Mouse (Mus musculus): ENCODE data around the gene Adat2. TPM values are rescaled to one million over a fixed set of nuclear protein-coding genes. Genes with fewer than 3 reads are reported as not detected.

The Adat2 gene
- polyA plus RNA-seq, 1 experiment: 9.4 TPM

DNA sequence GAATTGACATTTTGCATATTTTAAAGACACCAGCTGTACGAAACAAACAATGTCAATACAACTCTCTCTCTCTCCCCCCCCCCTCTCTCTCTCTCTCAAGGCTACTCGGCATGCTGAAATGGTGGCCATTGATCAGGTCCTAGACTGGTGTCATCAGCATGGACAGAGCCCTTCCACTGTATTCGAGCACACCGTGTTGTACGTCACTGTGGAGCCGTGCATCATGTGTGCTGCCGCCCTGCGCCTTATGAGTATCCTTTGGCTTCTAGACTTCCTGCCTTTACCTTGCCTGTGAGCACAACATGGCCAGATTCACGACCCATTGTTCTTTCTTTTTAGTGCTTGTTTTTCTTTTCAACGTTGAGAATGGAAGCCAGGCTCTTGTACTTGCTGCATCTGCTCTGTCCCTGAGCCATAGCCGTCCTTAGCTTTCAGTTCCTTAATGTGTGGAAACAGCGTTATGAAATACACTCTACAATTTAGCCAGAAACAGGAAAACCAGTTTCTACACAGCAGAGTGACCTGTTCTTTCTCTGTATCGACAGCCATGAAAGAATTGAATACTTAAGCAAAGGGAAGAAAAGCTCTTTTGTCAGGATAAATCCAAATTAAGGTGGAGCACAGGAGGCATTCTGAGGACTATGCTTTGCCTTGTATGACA lies 7.5 kb downstream of the Adat2 start:
- H3K27me3 ChIP-seq (ENCODE audit: control insufficient read depth, insufficient read depth, insufficient read length): no peaks in the 10 kb centered on the region
- TF ChIP-seq POLR2AphosphoS2 (IDR thresholded peaks at IDR 0.05; ENCODE audit: insufficient read length, low read depth) (no peak), SRF (IDR thresholded peaks at IDR 0.05; ENCODE audit: control insufficient read depth, insufficient read length, low read depth) (no peak), CEBPB (IDR thresholded peaks at IDR 0.05; ENCODE audit: insufficient read depth, poor library complexity, severe bottlenecking) (no peak), POLR2A (IDR thresholded peaks at IDR 0.05; ENCODE audit: insufficient read length, low read depth) (no peak), MYOG (IDR thresholded peaks at IDR 0.05; ENCODE audit: control insufficient read depth in 1 of 3, insufficient read depth in 1 of 3, insufficient read length in 2 of 3, low read depth in 2 of 3) (no peak), TCF3 (IDR thresholded peaks at IDR 0.05; ENCODE audit: insufficient read length, low read depth) (no peak)
- H3ac ChIP-seq (ENCODE audit: control insufficient read depth, insufficient read length): no peak overlapping the region
- no peak overlapping the region for H3K4me3 ChIP-seq
- H3K79me2 ChIP-seq (ENCODE audit: control insufficient read depth, insufficient read depth): no peaks in the 10 kb centered on the region
- peaks cover 18% of the 10 kb centered on the region for H3K36me3 ChIP-seq (ENCODE audit: control insufficient read depth, insufficient read depth)
- H3K4me2 ChIP-seq (ENCODE audit: low read depth): no peak overlapping the region

DNA sequence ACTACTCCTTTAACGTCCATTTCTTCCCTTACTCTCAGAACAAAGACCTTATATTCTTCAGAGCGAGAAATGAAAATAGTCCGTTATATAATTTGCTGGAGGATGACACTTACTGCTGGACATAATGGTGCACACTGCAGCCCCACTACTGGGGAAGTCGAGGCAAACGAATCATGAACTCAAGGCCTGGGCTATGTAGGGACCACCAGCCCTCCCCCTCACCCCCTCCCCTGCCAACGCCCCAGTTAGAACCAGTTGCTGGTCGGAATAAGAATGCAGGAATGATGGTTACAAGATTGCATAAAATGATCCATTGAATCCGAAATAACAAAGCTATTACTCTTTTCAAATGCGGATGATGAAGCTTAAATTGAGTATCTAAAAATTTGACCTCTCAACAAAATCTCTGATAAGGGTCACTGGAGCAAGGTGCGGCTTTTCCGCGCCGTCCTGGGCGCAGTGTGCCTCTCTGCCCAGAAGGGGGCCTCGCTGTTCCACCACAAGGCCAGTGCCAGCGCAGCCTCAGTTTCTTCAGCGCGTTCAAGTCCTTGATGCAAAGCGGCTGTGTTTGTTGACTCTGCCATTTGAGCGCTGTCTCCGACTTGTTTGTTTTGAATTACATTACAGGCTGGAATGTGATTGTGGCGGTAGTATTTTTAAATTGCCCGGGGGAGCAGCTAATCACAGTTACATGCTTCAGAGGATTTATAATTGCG lies 11.8 kb downstream of the Adat2 start:
- Histone ChIP-seq H3K4me3 (no peak overlapping the region), H3ac (ENCODE audit: control insufficient read depth, insufficient read length) (no peak overlapping the region), H3K27me3 (ENCODE audit: control insufficient read depth, insufficient read depth, insufficient read length) (no peaks in the 10 kb centered on the region), H3K4me2 (ENCODE audit: low read depth) (peak overlapping the region; percentile 53), H3K36me3 (ENCODE audit: control insufficient read depth, insufficient read depth) (peaks cover 18% of the 10 kb centered on the region), H3K79me2 (ENCODE audit: control insufficient read depth, insufficient read depth) (no peaks in the 10 kb centered on the region)
- peak; percentile 27 for TF ChIP-seq POLR2A (IDR thresholded peaks at IDR 0.05; ENCODE audit: insufficient read length, low read depth)
- peak; percentile 41 for TF ChIP-seq POLR2AphosphoS2 (IDR thresholded peaks at IDR 0.05; ENCODE audit: insufficient read length, low read depth)
- TF ChIP-seq TCF3 (IDR thresholded peaks at IDR 0.05; ENCODE audit: insufficient read length, low read depth): no peak

DNA sequence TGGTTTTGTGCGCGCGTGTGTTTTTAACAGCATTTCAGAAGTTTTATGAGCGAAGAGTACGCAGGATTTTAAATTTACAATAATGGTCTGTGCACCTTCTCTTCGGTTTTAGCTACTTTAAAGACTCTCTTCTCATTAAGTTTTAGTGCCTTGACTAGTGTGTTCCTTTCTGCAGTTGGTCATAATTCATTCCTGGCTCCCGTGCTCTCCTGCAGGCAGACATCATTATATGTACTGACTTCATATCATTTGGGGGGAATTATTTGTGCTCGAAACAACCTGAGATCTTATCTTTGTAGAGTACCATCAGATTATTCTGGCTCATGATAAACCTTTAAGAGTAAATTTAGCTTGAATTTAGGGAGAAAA lies 12.4 kb downstream of the Adat2 start:
- Histone ChIP-seq H3ac (ENCODE audit: control insufficient read depth, insufficient read length) (no peak overlapping the region), H3K79me2 (ENCODE audit: control insufficient read depth, insufficient read depth) (no peaks in the 10 kb centered on the region), H3K27me3 (ENCODE audit: control insufficient read depth, insufficient read depth, insufficient read length) (no peaks in the 10 kb centered on the region), H3K36me3 (ENCODE audit: control insufficient read depth, insufficient read depth) (peaks cover 13% of the 10 kb centered on the region), H3K4me2 (ENCODE audit: low read depth) (peak overlapping the region; percentile 53), H3K4me3 (no peak overlapping the region)
- TF ChIP-seq POLR2AphosphoS2 (IDR thresholded peaks at IDR 0.05; ENCODE audit: insufficient read length, low read depth) (no peak), REST (IDR thresholded peaks at IDR 0.05; ENCODE audit: insufficient read depth, insufficient read length) (no peak), POLR2A (IDR thresholded peaks at IDR 0.05; ENCODE audit: insufficient read length, low read depth) (no peak), TCF3 (IDR thresholded peaks at IDR 0.05; ENCODE audit: insufficient read length, low read depth) (no peak), SRF (IDR thresholded peaks at IDR 0.05; ENCODE audit: control insufficient read depth, insufficient read length, low read depth) (no peak), USF1 (IDR thresholded peaks at IDR 0.05; ENCODE audit: low read depth) (no peak), MYOG (IDR thresholded peaks at IDR 0.05; ENCODE audit: control insufficient read depth in 1 of 3, insufficient read depth in 1 of 3, insufficient read length in 2 of 3, low read depth in 2 of 3) (no peak), E2F4 (IDR thresholded peaks at IDR 0.05; ENCODE audit: insufficient read depth) (no peak), CEBPB (IDR thresholded peaks at IDR 0.05; ENCODE audit: insufficient read depth, poor library complexity, severe bottlenecking) (no peak), TCF12 (IDR thresholded peaks at IDR 0.05; ENCODE audit: insufficient read depth, poor library complexity, severe bottlenecking) (no peak), MAX (IDR thresholded peaks at IDR 0.05; ENCODE audit: low read depth) (no peak), MYOD1 (IDR thresholded peaks at IDR 0.05; ENCODE audit: control insufficient read depth in 1 of 3, insufficient read length in 2 of 3, low read depth in 2 of 3) (no peak)

GRCm38 (mm10) chr10:13566393-13566792 lies 13.7 kb downstream of the Adat2 start:
- TF ChIP-seq CEBPB (IDR thresholded peaks at IDR 0.05; ENCODE audit: insufficient read depth, poor library complexity, severe bottlenecking) (no peak), POLR2AphosphoS2 (IDR thresholded peaks at IDR 0.05; ENCODE audit: insufficient read length, low read depth) (no peak), MYOD1 (IDR thresholded peaks at IDR 0.05; ENCODE audit: control insufficient read depth in 1 of 3, insufficient read length in 2 of 3, low read depth in 2 of 3) (no peak), USF1 (IDR thresholded peaks at IDR 0.05; ENCODE audit: low read depth) (no peak)
- H3K27me3 ChIP-seq (ENCODE audit: control insufficient read depth, insufficient read depth, insufficient read length): no peaks in the 10 kb centered on the region
- no peak overlapping the region for H3ac ChIP-seq (ENCODE audit: control insufficient read depth, insufficient read length)
- no peak overlapping the region for H3K4me3 ChIP-seq
- peaks cover 10% of the 10 kb centered on the region for H3K36me3 ChIP-seq (ENCODE audit: control insufficient read depth, insufficient read depth)
- H3K79me2 ChIP-seq (ENCODE audit: control insufficient read depth, insufficient read depth): no peaks in the 10 kb centered on the region
- H3K4me2 ChIP-seq (ENCODE audit: low read depth): no peak overlapping the region

- H3K79me2 ChIP-seq (ENCODE audit: control insufficient read depth, insufficient read depth): no peaks in the 10 kb centered on the region
These were observed 17.1 kb downstream of the Adat2 start for GRCm38 (mm10) chr10:13569818-13570217.

More at GRCm38 (mm10) chr10:13569818-13570217, 17.1 kb downstream of the Adat2 start:
- H3K36me3 ChIP-seq (ENCODE audit: control insufficient read depth, insufficient read depth): no peaks in the 10 kb centered on the region
- H3K4me3 ChIP-seq: no peak overlapping the region
- H3K27me3 ChIP-seq (ENCODE audit: control insufficient read depth, insufficient read depth, insufficient read length): no peaks in the 10 kb centered on the region
- TF ChIP-seq MAX (IDR thresholded peaks at IDR 0.05; ENCODE audit: low read depth) (no peak), E2F4 (IDR thresholded peaks at IDR 0.05; ENCODE audit: insufficient read depth) (no peak), TCF3 (IDR thresholded peaks at IDR 0.05; ENCODE audit: insufficient read length, low read depth) (no peak), CEBPB (IDR thresholded peaks at IDR 0.05; ENCODE audit: insufficient read depth, poor library complexity, severe bottlenecking) (no peak), MYOD1 (IDR thresholded peaks at IDR 0.05; ENCODE audit: control insufficient read depth in 1 of 3, insufficient read length in 2 of 3, low read depth in 2 of 3) (no peak), REST (IDR thresholded peaks at IDR 0.05; ENCODE audit: insufficient read depth, insufficient read length) (no peak), SRF (IDR thresholded peaks at IDR 0.05; ENCODE audit: control insufficient read depth, insufficient read length, low read depth) (no peak), POLR2AphosphoS2 (IDR thresholded peaks at IDR 0.05; ENCODE audit: insufficient read length, low read depth) (no peak), USF1 (IDR thresholded peaks at IDR 0.05; ENCODE audit: low read depth) (no peak), POLR2A (IDR thresholded peaks at IDR 0.05; ENCODE audit: insufficient read length, low read depth) (no peak), TCF12 (IDR thresholded peaks at IDR 0.05; ENCODE audit: insufficient read depth, poor library complexity, severe bottlenecking) (no peak), MYOG (IDR thresholded peaks at IDR 0.05; ENCODE audit: control insufficient read depth in 1 of 3, insufficient read depth in 1 of 3, insufficient read length in 2 of 3, low read depth in 2 of 3) (no peak)
- H3ac ChIP-seq (ENCODE audit: control insufficient read depth, insufficient read length): no peak overlapping the region
- no peak overlapping the region for H3K4me2 ChIP-seq (ENCODE audit: low read depth)
